Mouse (Mus musculus) embryonic facial prominence, embryonic 10.5 days (tissue): Measurements from ENCODE around the gene Tmem204. TPM values are rescaled to one million over a fixed set of nuclear protein-coding genes. Genes with fewer than 3 reads are reported as not detected.

ENCODE experiments used
- DNase-seq: peaks from one replicate; pipeline ENCODE4 v3.0.0-alpha.2; 2017; ENCODE audit warnings: low spot score
- H3K27ac ChIP-seq: fragments of 300-500 bp; sonication (generic); replicated peaks from 2 replicates; pipeline ENCODE4 v1.5.1; 2016; ENCODE audit warnings: mild to moderate bottlenecking
- H3K27me3 ChIP-seq: fragments of 300-500 bp; sonication (generic); replicated peaks from 2 replicates; pipeline ENCODE4 v1.6.1; 2016; ENCODE audit warnings: low read depth, mild to moderate bottlenecking; ENCODE audit not compliant: poor library complexity, severe bottlenecking
- H3K36me3 ChIP-seq: fragments of 300-500 bp; sonication (generic); replicated peaks from 2 replicates; pipeline ENCODE4 v1.6.1; 2016; ENCODE audit warnings: mild to moderate bottlenecking, moderate library complexity
- H3K4me1 ChIP-seq: fragments of 300-500 bp; sonication (generic); 2 replicates; pipeline ENCODE4 v1.6.1; 2016
- H3K4me3 ChIP-seq: fragments of 300-500 bp; sonication (generic); 2 replicates; pipeline ENCODE4 v1.5.1; 2016; ENCODE audit warnings: mild to moderate bottlenecking, moderate library complexity
- H3K9me3 ChIP-seq: fragments of 300-500 bp; sonication (generic); 2 replicates; pipeline ENCODE4 v1.6.1; 2016; ENCODE audit warnings: mild to moderate bottlenecking
- WGBS: fragments of 180-500 bp; shearing (Covaris S2); methylation state at CpG from one replicate; pipeline ENCODE4 v1.1.7; 2016; 5-methylcytosine and 5-hydroxymethylcytosine counted together
- polyA plus RNA-seq: library from polyadenylated mRNA; unstranded; fragments of >200 nt; fragmentation: Nextera tagmentation; extraction: Ambion mirVana; gene quantifications from 2 replicates; pipeline ENCODE4 v1.2.1, GENCODE M21; 2016

The Tmem204 gene
- polyA plus RNA-seq, 1 experiment from 2014 or later = 10.6 TPM

GRCm38 (mm10) chr17:25080960-25081381 is 2.4 kb downstream of the Tmem204 start:
- no peaks in the 10 kb centered on the region for H3K9me3 ChIP-seq
- DNase-seq = peak; percentile 19
- peaks cover 58% of the 10 kb centered on the region for H3K4me1 ChIP-seq
- peak overlapping the region; percentile 76 for H3K27ac ChIP-seq
- 65% methylated on average over 11 of the region's 11 CpGs for WGBS
- peaks cover 28% of the 10 kb centered on the region for H3K36me3 ChIP-seq
- H3K27me3 ChIP-seq = no peaks in the 10 kb centered on the region
- H3K4me3 ChIP-seq = peak overlapping the region; percentile 43

GRCm38 (mm10) chr17:25080210-25080609 is 3.2 kb downstream of the Tmem204 start:
- Histone ChIP-seq H3K4me1 (peaks cover 50% of the 10 kb centered on the region), H3K27me3 (no peaks in the 10 kb centered on the region), H3K4me3 (peak overlapping the region; percentile 43), H3K27ac (peak overlapping the region; percentile 76), H3K9me3 (no peaks in the 10 kb centered on the region), H3K36me3 (peaks cover 28% of the 10 kb centered on the region)
- 92% methylated on average over 13 of the region's 13 CpGs for WGBS
- no peak for DNase-seq

GRCm38 (mm10) chr17:25077771-25078372 is 5.5 kb downstream of the Tmem204 start:
- Histone ChIP-seq H3K4me1 (peaks cover 28% of the 10 kb centered on the region), H3K36me3 (peaks cover 30% of the 10 kb centered on the region), H3K27ac (no peak overlapping the region), H3K9me3 (no peaks in the 10 kb centered on the region), H3K27me3 (no peaks in the 10 kb centered on the region), H3K4me3 (peak overlapping the region; percentile 4; the same call in 1 of the 2 replicates)
- WGBS = 84% methylated on average over 13 of the region's 13 CpGs
- DNase-seq = no peak

- H3K27ac ChIP-seq = no peak overlapping the region
- H3K4me3 ChIP-seq = peak overlapping the region; percentile 4; the same call in 1 of the 2 replicates
- 93% methylated on average over 4 of the region's 4 CpGs for WGBS
- DNase-seq = no peak
- H3K9me3 ChIP-seq = no peaks in the 10 kb centered on the region
- H3K36me3 ChIP-seq = peaks cover 30% of the 10 kb centered on the region
- peaks cover 18% of the 10 kb centered on the region for H3K4me1 ChIP-seq
- no peaks in the 10 kb centered on the region for H3K27me3 ChIP-seq
Observed at GRCm38 (mm10) chr17:25076906-25077305, 6.5 kb downstream of the Tmem204 start.

- Histone ChIP-seq H3K27me3 (no peaks in the 10 kb centered on the region), H3K9me3 (no peaks in the 10 kb centered on the region), H3K36me3 (peaks cover 40% of the 10 kb centered on the region), H3K4me1 (no peaks in the 10 kb centered on the region), H3K27ac (no peak overlapping the region), H3K4me3 (no peak overlapping the region)
- no peak for DNase-seq
- WGBS = 69% methylated on average over 2 of the region's 2 CpGs
Observed at GRCm38 (mm10) chr17:25068690-25069089, 14.7 kb downstream of the Tmem204 start.

GRCm38 (mm10) chr17:25067442-25067851 is 15.9 kb downstream of the Tmem204 start:
- H3K9me3 ChIP-seq = no peaks in the 10 kb centered on the region
- no peaks in the 10 kb centered on the region for H3K4me1 ChIP-seq
- 81% methylated on average over 8 of the region's 8 CpGs for WGBS
- H3K27ac ChIP-seq = no peak overlapping the region; the same call in 1 of the 2 replicates
- no peaks in the 10 kb centered on the region for H3K27me3 ChIP-seq
- DNase-seq = no peak
- H3K4me3 ChIP-seq = no peak overlapping the region
- H3K36me3 ChIP-seq = peaks cover 52% of the 10 kb centered on the region

- WGBS = 93% methylated on average over 7 of the region's 7 CpGs
- peaks cover 60% of the 10 kb centered on the region for H3K36me3 ChIP-seq
- no peak for DNase-seq
- no peak overlapping the region for H3K27ac ChIP-seq
- no peaks in the 10 kb centered on the region for H3K9me3 ChIP-seq
- H3K4me1 ChIP-seq = no peaks in the 10 kb centered on the region
- no peaks in the 10 kb centered on the region for H3K27me3 ChIP-seq
- no peak overlapping the region for H3K4me3 ChIP-seq
Observed at GRCm38 (mm10) chr17:25066595-25066994, 16.8 kb downstream of the Tmem204 start.

GRCm38 (mm10) chr17:25065189-25065588 is 18.2 kb downstream of the Tmem204 start:
- Histone ChIP-seq H3K27ac (no peak overlapping the region), H3K4me3 (no peak overlapping the region), H3K27me3 (no peaks in the 10 kb centered on the region), H3K9me3 (no peaks in the 10 kb centered on the region), H3K36me3 (peaks cover 63% of the 10 kb centered on the region), H3K4me1 (no peaks in the 10 kb centered on the region)
- DNase-seq = no peak
- WGBS = 80% methylated on average over 3 of the region's 3 CpGs

GRCm38 (mm10) chr17:25064351-25064750 is 19.0 kb downstream of the Tmem204 start:
- 77% methylated on average over 9 of the region's 9 CpGs for WGBS
- no peak for DNase-seq
- Histone ChIP-seq H3K27me3 (no peaks in the 10 kb centered on the region), H3K9me3 (no peaks in the 10 kb centered on the region), H3K4me1 (no peaks in the 10 kb centered on the region), H3K4me3 (no peak overlapping the region), H3K36me3 (peaks cover 65% of the 10 kb centered on the region), H3K27ac (no peak overlapping the region)

GRCm38 (mm10) chr17:25063872-25064271 is 19.5 kb downstream of the Tmem204 start:
- H3K9me3 ChIP-seq = no peaks in the 10 kb centered on the region
- no peaks in the 10 kb centered on the region for H3K4me1 ChIP-seq
- 93% methylated on average over 12 of the region's 12 CpGs for WGBS
- H3K27me3 ChIP-seq = no peaks in the 10 kb centered on the region
- no peak for DNase-seq
- peaks cover 70% of the 10 kb centered on the region for H3K36me3 ChIP-seq
- no peak overlapping the region for H3K4me3 ChIP-seq
- H3K27ac ChIP-seq = no peak overlapping the region

- Histone ChIP-seq H3K27me3 (no peaks in the 10 kb centered on the region), H3K27ac (no peak overlapping the region), H3K4me3 (no peak overlapping the region), H3K4me1 (no peaks in the 10 kb centered on the region), H3K36me3 (peaks cover 76% of the 10 kb centered on the region), H3K9me3 (no peaks in the 10 kb centered on the region)
- no peak for DNase-seq
- 88% methylated on average over 4 of the region's 4 CpGs for WGBS
Observed at GRCm38 (mm10) chr17:25063261-25063660, 20.1 kb downstream of the Tmem204 start.

- 87% methylated on average over 6 of the region's 6 CpGs for WGBS
- no peak overlapping the region for H3K4me3 ChIP-seq
- H3K27ac ChIP-seq = no peak overlapping the region
- no peaks in the 10 kb centered on the region for H3K27me3 ChIP-seq
- no peaks in the 10 kb centered on the region for H3K4me1 ChIP-seq
- H3K36me3 ChIP-seq = peaks cover 90% of the 10 kb centered on the region
- no peak for DNase-seq
- H3K9me3 ChIP-seq = no peaks in the 10 kb centered on the region
Observed at GRCm38 (mm10) chr17:25057041-25057440, 26.4 kb downstream of the Tmem204 start.

- WGBS = 89% methylated on average over 9 of the region's 9 CpGs
- H3K9me3 ChIP-seq = no peaks in the 10 kb centered on the region
- DNase-seq = no peak
- no peaks in the 10 kb centered on the region for H3K27me3 ChIP-seq
- peaks cover 84% of the 10 kb centered on the region for H3K36me3 ChIP-seq
- H3K4me1 ChIP-seq = no peaks in the 10 kb centered on the region
- H3K27ac ChIP-seq = no peak overlapping the region
- H3K4me3 ChIP-seq = no peak overlapping the region
Observed at GRCm38 (mm10) chr17:25053274-25053673, 30.1 kb downstream of the Tmem204 start.
